Mouse (Mus musculus): ENCODE data around the gene Cldn6. TPM values are rescaled to one million over a fixed set of nuclear protein-coding genes. Genes with fewer than 3 reads are reported as not detected.

Gene Cldn6
- polyA plus RNA-seq, 1 experiment from 2014 or later, result 0.38 TPM

DNA sequence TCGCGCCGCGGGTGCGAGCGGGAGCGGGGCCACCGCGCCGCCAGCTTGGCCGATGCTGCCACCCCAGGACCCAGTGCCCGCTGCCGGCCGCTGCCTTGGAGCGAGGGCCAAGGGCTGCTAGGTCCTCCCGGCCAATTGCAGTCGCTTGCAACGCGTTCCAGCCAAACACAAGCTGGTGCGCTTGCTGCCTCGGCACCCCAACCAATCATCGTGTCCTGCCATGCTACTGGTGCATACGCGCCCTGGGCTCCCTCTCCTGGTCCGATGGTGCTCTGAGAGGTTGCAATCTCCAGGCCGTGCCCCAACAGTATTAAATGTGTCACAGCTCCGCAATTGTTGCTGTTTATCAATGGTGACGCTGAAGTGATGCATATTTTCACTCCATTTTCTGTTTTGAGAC, 21.0 kb downstream of the Cldn6 start:
- Histone ChIP-seq H3K4me1 (replicated peaks) (peaks cover 14% of the 10 kb centered on the region), H3K9me3 (no peaks in the 10 kb centered on the region), H3K9ac (peak overlapping the region; percentile 52), H3K27ac (replicated peaks) (peak overlapping the region; percentile 64; the same call in 1 of the 2 replicates), H3K27me3 (peaks cover 38% of the 10 kb centered on the region), H3K4me2 (peak overlapping the region; percentile 95), H3K4me3 (peak overlapping the region; percentile 84), H3K36me3 (no peaks in the 10 kb centered on the region)
- ATAC-seq (ENCODE audit: low FRiP score, low read depth), result peak; percentile 97
- under 1% methylated on average over 23 of the region's 28 CpGs for WGBS

DNA sequence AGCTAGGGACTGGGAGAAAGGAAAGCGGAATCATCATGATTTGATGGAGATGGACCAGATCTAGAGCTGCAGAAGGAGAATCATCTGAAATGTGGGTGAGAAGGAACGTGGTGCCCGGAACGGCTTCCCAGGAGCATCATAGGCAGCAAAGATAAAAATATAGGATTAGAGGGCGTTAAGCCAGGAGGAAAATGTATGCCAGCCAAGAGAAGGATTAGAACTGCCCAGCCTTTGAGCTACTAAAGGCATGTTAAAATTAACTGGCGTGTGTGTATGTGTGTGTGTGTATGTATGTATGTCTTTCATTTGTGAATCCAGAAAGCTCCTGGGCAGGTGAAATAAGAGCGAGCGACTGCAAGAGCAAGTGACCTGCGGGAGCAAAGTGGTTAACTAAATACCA, 24.3 kb downstream of the Cldn6 start:
- 87% methylated on average over 9 of the region's 9 CpGs for WGBS
- Histone ChIP-seq H3K4me1 (replicated peaks) (peaks cover 15% of the 10 kb centered on the region), H3K9me3 (no peaks in the 10 kb centered on the region), H3K27ac (replicated peaks) (no peak overlapping the region), H3K4me2 (no peak overlapping the region), H3K9ac (no peak overlapping the region), H3K4me3 (no peak overlapping the region), H3K27me3 (peaks cover 28% of the 10 kb centered on the region), H3K36me3 (no peaks in the 10 kb centered on the region)
- no peak for ATAC-seq (ENCODE audit: low FRiP score, low read depth)

DNA sequence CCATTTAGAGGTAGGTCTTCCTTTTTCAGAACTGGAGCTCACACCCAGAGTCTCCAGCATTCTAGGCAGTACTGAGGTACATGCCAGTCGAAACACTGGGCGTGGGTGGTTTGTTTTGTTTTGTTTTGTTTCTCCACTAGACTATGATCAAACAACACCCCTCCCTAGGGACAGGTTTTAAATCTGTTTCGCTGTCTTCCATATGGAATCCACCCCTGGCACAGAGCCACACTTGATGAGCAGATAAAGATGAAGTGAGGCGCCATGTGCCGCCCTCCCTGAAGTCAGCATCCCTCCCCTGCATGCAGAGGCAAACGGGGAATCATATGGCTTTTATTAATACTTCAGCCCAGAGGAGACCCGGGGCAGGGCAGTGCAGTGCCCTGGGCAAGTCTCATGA, 25.7 kb downstream of the Cldn6 start:
- whole genome bisulfite sequencing, result 45% methylated on average over 7 of the region's 7 CpGs
- no peak overlapping the region for H3K27ac ChIP-seq (replicated peaks)
- ATAC-seq (ENCODE audit: low FRiP score, low read depth), result no peak

DNA sequence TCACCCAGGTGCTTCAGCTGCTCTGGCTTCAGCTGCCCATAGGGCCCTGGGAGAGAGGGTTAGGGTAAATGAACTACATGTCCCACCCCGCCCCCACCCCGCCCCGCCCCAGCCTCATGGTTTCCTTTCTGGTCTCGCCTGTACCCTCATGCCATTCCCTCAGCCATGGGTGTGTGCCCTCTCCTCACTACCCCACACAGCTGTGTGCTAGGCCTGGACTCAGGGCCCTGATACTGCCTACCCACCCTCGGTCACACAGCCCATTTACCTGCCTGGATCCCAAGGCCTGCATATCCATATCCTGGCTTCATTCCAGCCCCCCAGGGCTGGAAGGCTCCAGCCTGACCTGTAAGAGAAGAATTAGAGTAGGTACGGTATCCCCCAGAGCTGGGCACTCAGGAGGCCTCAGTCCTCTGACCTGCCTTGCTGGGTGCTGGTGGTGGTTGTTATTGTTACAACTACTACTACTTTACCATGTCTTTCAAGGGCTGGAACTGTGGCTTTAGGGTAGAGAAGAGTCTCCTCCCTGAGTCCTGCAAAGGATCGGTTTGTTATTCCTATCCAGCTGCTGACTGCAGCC, 26.6 kb downstream of the Cldn6 start:
- WGBS, result 76% methylated on average over 7 of the region's 7 CpGs
- Histone ChIP-seq H3K27me3 (peaks cover 20% of the 10 kb centered on the region), H3K9ac (no peak overlapping the region), H3K36me3 (no peaks in the 10 kb centered on the region), H3K9me3 (no peaks in the 10 kb centered on the region), H3K4me2 (no peak overlapping the region), H3K4me1 (replicated peaks) (0 out of 2 replicates have a peak, but pooled peaks cover 3% of the 10 kb centered on the region), H3K27ac (replicated peaks) (no peak overlapping the region), H3K4me3 (no peak overlapping the region)
- ATAC-seq (ENCODE audit: low FRiP score, low read depth), result peak; percentile 23; the same call in 1 of the 2 replicates

More for the DNA sequence above, 25.7 kb downstream of the Cldn6 start:
- Histone ChIP-seq H3K9me3 (no peaks in the 10 kb centered on the region), H3K4me3 (no peak overlapping the region), H3K36me3 (no peaks in the 10 kb centered on the region), H3K4me1 (replicated peaks) (peaks cover 7% of the 10 kb centered on the region), H3K4me2 (no peak overlapping the region), H3K9ac (no peak overlapping the region), H3K27me3 (peaks cover 20% of the 10 kb centered on the region)

GRCm38 (mm10) chr17:23706212-23706611, 27.2 kb downstream of the Cldn6 start:
- 0% methylated on average over 3 of the region's 3 CpGs for WGBS
- no peak overlapping the region for H3K27ac ChIP-seq (replicated peaks)
- no peak overlapping the region for H3K4me2 ChIP-seq
- 0 out of 2 replicates have a peak, but pooled peaks cover 3% of the 10 kb centered on the region for H3K4me1 ChIP-seq (replicated peaks)
- no peaks in the 10 kb centered on the region for H3K9me3 ChIP-seq
- ATAC-seq (ENCODE audit: low FRiP score, low read depth), result 0 out of 2 replicates have a peak, but pooled peaks have one; percentile 37
- H3K27me3 ChIP-seq, result peaks cover 15% of the 10 kb centered on the region
- H3K36me3 ChIP-seq, result no peaks in the 10 kb centered on the region
- H3K4me3 ChIP-seq, result no peak overlapping the region
- no peak overlapping the region for H3K9ac ChIP-seq

DNA sequence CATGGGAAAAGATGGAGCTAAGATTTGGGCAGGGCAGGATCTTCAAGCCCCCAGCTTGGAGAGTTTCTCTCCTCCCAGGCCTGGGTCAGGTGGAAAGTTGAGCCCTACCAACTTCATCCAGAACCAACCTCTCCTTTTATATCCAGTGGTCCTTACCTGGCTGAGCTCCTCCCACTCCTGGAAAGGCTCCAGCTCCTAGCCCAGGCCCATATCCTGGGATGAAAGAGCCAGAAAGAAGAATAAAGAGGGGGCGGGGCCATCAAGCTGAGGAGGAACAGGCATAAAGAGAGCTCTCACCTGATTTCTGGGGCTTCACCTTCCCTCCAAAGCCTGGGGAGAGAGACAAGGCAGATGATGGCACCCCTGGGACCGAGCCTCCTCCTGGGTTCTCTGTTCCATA, 38.0 kb downstream of the Cldn6 start:
- H3K27me3 ChIP-seq, result no peaks in the 10 kb centered on the region
- ATAC-seq (ENCODE audit: low FRiP score, low read depth), result no peak
- H3K4me2 ChIP-seq, result no peak overlapping the region
- no peak overlapping the region for H3K9ac ChIP-seq
- H3K9me3 ChIP-seq, result no peaks in the 10 kb centered on the region
- no peak overlapping the region for H3K27ac ChIP-seq (replicated peaks)
- H3K4me3 ChIP-seq, result no peak overlapping the region
- no peaks in the 10 kb centered on the region for H3K36me3 ChIP-seq
- no peaks in the 10 kb centered on the region for H3K4me1 ChIP-seq (replicated peaks)
- 65% methylated on average over 2 of the region's 2 CpGs for WGBS

DNA sequence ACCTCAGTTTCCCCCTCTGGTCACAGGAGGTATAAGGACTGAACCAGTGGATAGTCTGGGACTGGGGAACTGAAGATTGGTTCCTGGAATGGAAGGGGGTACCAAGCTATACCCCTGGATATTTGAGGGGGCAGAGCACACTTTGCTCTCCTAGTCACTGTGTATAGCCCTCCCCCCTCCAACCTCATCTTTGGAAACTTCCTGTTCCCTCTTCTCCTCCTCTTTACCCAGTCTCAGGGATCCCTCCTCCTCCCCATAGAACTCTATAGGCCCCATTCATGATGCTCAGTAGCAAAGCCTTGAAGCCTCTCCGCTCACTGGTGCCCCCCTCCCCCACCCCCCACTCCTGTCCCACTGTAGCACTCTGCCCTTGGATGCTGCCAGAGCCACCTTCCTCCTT, 40.4 kb downstream of the Cldn6 start:
- 0 out of 2 replicates have a peak, but pooled peaks have one; percentile 5 for ATAC-seq (ENCODE audit: low FRiP score, low read depth)
- no peaks in the 10 kb centered on the region for H3K36me3 ChIP-seq
- H3K4me3 ChIP-seq, result no peak overlapping the region
- 25% methylated on average over 1 of the region's 1 CpGs for WGBS
- H3K27ac ChIP-seq (replicated peaks), result no peak overlapping the region
- no peaks in the 10 kb centered on the region for H3K4me1 ChIP-seq (replicated peaks)
- H3K27me3 ChIP-seq, result no peaks in the 10 kb centered on the region
- H3K9ac ChIP-seq, result no peak overlapping the region
- H3K4me2 ChIP-seq, result no peak overlapping the region
- H3K9me3 ChIP-seq, result no peaks in the 10 kb centered on the region

GRCm38 (mm10) chr17:23721886-23722285, 42.8 kb downstream of the Cldn6 start:
- Histone ChIP-seq H3K27ac (replicated peaks) (no peak overlapping the region), H3K9ac (no peak overlapping the region), H3K4me2 (no peak overlapping the region), H3K27me3 (no peaks in the 10 kb centered on the region), H3K36me3 (no peaks in the 10 kb centered on the region), H3K9me3 (no peaks in the 10 kb centered on the region), H3K4me3 (no peak overlapping the region), H3K4me1 (replicated peaks) (peaks cover 7% of the 10 kb centered on the region)
- 82% methylated on average over 2 of the region's 2 CpGs for whole genome bisulfite sequencing
- ATAC-seq (ENCODE audit: low FRiP score, low read depth), result no peak

DNA sequence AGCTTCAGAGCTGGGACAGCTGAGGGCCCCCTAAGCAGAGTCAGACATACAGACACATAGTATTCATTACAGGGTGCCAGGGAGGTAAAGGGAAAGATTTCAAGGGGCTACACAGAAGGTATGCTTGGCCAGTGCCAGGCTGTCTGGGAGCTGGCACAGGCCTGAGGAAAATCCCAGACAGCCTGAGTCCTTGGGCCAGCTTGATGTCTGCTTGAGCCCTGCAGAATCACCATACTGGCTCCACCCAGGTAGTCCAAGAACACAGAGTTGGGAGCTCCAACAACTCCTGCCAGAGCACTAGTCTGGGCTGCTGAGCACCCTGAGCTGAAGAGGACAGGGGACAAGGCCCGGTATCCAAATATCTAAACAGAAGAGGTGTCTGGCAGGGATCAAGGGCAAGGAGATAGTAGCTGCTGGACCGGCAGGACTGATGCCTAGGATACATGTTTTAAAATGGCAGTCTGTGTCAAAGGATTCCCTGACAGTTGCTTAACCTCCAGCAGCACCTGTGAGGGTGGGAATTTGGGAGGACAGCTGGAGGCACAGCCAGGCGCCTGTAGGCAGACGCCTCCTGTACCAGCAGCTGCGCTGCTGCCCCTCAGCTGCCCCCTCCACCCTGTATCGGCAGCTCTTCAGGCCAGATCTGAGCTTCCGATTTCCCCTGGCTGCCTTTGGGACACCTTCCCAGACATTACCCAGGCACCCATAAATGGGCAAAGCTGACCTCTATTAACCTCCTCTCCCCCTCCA, 43.5 kb downstream of the Cldn6 start, which contains the start of gene 1520401A03Rik:
1520401A03Rik (minus strand) TSS at position 408 of the 750 bp plus-strand sequence.
- ATAC-seq (ENCODE audit: low FRiP score, low read depth), result no peak
- Histone ChIP-seq H3K36me3 (no peaks in the 10 kb centered on the region), H3K9ac (no peak within 1 kb of the TSS), H3K27ac (replicated peaks) (no peak within 1 kb of the TSS), H3K27me3 (no peaks in the 10 kb centered on the region), H3K9me3 (no peaks in the 10 kb centered on the region), H3K4me2 (no peak within 1 kb of the TSS), H3K4me1 (replicated peaks) (peaks cover 13% of the 10 kb centered on the region), H3K4me3 (no peak within 1 kb of the TSS)
- WGBS, result 75% methylated on average over 7 of the region's 7 CpGs

GRCm38 (mm10) chr17:23725477-23725876, 46.4 kb downstream of the Cldn6 start:
- Histone ChIP-seq H3K4me3 (peak overlapping the region; percentile 68), H3K4me2 (peak overlapping the region; percentile 85), H3K4me1 (replicated peaks) (peaks cover 14% of the 10 kb centered on the region), H3K27ac (replicated peaks) (peak overlapping the region; percentile 75), H3K36me3 (no peaks in the 10 kb centered on the region), H3K27me3 (no peaks in the 10 kb centered on the region), H3K9me3 (no peaks in the 10 kb centered on the region), H3K9ac (peak overlapping the region; percentile 44)
- WGBS, result 66% methylated on average over 4 of the region's 4 CpGs
- no peak for ATAC-seq (ENCODE audit: low FRiP score, low read depth)

DNA sequence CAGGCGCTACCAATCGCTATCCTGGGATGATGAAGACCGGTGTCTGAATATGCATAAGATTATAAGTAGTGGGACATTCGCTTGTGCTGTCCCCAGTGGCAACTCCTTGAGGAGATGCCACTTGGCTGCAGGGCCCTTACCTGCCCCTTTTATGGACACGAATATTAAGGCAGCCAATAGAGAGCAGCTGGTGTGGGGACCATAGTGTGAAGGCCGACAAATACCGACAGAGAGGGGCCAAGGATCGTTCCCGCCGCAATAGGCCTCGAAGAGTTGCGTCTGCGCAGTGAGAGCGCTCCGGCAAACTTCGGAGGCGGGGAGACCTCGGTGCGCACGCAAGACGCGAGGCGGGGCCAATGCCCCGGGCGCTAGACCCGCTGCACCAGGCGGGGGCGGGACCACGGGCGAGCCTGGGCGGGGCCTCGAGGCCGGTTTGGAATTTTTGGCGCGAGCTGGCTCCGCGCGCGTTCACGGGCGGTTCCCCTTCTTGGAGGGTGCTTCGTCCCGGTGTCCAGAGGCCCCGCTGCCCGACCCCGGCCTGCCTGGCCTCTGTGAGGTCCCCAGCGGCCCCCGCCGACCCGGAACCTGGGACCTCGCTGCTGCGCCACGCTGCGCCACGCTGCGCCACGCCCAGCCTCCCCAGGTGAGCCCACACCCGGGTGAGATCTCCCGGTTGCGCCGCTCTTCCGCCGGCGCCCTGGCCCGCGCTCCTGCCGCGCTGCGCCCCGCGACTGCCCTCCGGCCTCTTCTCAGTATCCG, 47.1 kb downstream of the Cldn6 start, which contains the start of gene Pkmyt1:
Pkmyt1 (plus strand) TSS at position 338 of the 759 bp plus-strand sequence.
- H3K9me3 ChIP-seq, result no peaks in the 10 kb centered on the region
- H3K4me3 ChIP-seq, result peak within 1 kb of the TSS; percentile 68
- peak within 1 kb of the TSS; percentile 85 for H3K4me2 ChIP-seq
- peaks cover 14% of the 10 kb centered on the region for H3K4me1 ChIP-seq (replicated peaks)
- H3K36me3 ChIP-seq, result no peaks in the 10 kb centered on the region
- H3K9ac ChIP-seq, result peak within 1 kb of the TSS; percentile 53
- H3K27ac ChIP-seq (replicated peaks), result peak within 1 kb of the TSS; percentile 75
- under 1% methylated on average over 70 of the region's 73 CpGs for WGBS
- no peaks in the 10 kb centered on the region for H3K27me3 ChIP-seq
- ATAC-seq (ENCODE audit: low FRiP score, low read depth), result peak; percentile 94

DNA sequence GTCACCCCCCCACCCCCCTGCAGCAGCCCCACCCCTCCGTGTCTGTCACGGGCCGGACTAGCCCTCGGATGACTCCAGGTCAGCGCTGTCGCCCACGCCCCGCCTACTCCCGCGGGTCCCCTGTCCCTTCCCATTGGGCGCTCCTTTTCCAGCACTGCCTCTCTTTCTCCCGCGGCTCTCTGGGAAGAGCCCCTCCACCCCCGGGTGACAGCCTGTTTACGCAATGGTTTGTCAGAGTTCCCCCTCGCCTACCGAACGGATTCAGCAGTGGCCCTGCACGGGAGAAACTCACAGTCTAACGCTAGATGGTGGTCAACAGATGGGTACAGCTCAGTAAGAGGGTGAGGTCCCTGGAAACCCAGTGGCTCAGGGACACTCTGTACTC, 47.7 kb downstream of the Cldn6 start:
- H3K4me3 ChIP-seq, result peak overlapping the region; percentile 68
- peaks cover 14% of the 10 kb centered on the region for H3K4me1 ChIP-seq (replicated peaks)
- H3K27ac ChIP-seq (replicated peaks), result peak overlapping the region; percentile 70; the same call in 1 of the 2 replicates
- peak overlapping the region; percentile 53 for H3K9ac ChIP-seq
- peak; percentile 82 for ATAC-seq (ENCODE audit: low FRiP score, low read depth)
- 0% methylated on average over 20 of the region's 20 CpGs for WGBS
- H3K27me3 ChIP-seq, result no peaks in the 10 kb centered on the region
- H3K4me2 ChIP-seq, result peak overlapping the region; percentile 85
- H3K9me3 ChIP-seq, result no peaks in the 10 kb centered on the region
- no peaks in the 10 kb centered on the region for H3K36me3 ChIP-seq

Data from hindbrain, embryonic 15.5 days (tissue).